Mouse (Mus musculus): ENCODE results near the gene Adcy4. TPM values are rescaled to one million over a fixed set of nuclear protein-coding genes. Genes with fewer than 3 reads are reported as not detected.

The Adcy4 gene
- total RNA-seq, 2 experiments from 2014 or later = 3.9 to 4.2 TPM

- DNase-seq (ENCODE audit: low spot score in 2 of 2) = peak in 1 of 2 experiments; percentile 47
Observed at GRCm38 (mm10) chr14:55758363-55758784, 25.5 kb downstream of the Adcy4 start, which contains the start of gene Cideb. Gene Cideb, minus strand, starts transcription at chr14:55758458.

GRCm38 (mm10) chr14:55757566-55757965 is 26.3 kb downstream of the Adcy4 start:
- DNase-seq (ENCODE audit: low spot score in 2 of 2) = no peak

GRCm38 (mm10) chr14:55747051-55747847 is 36.6 kb downstream of the Adcy4 start:
- no peak for DNase-seq (ENCODE audit: low spot score in 2 of 2)

GRCm38 (mm10) chr14:55745861-55746237 is 38.0 kb downstream of the Adcy4 start:
- no peak for DNase-seq (ENCODE audit: low spot score in 2 of 2)

- DNase-seq (ENCODE audit: low spot score in 2 of 2) = peak; percentile 82 to 84
Observed at GRCm38 (mm10) chr14:55745180-55745860, 38.6 kb downstream of the Adcy4 start, which contains the start of the genes Dhrs1 and Nop9. Gene Dhrs1, minus strand, starts transcription at chr14:55745690. Gene Nop9, plus strand, starts transcription at chr14:55745693.

GRCm38 (mm10) chr14:55743711-55744110 is 40.2 kb downstream of the Adcy4 start:
- DNase-seq (ENCODE audit: low spot score in 2 of 2) = peak; percentile 85 to 88

GRCm38 (mm10) chr14:55737086-55737687 is 46.7 kb downstream of the Adcy4 start:
- DNase-seq (ENCODE audit: low spot score in 2 of 2) = no peak

GRCm38 (mm10) chr14:55735758-55736157 is 48.1 kb downstream of the Adcy4 start:
- DNase-seq (ENCODE audit: low spot score in 2 of 2) = no peak

GRCm38 (mm10) chr14:55735334-55735733 is 48.6 kb downstream of the Adcy4 start:
- no peak for DNase-seq (ENCODE audit: low spot score in 2 of 2)

- DNase-seq (ENCODE audit: low spot score in 2 of 2) = no peak
Observed at GRCm38 (mm10) chr14:55734869-55735268, 49.0 kb downstream of the Adcy4 start.

GRCm38 (mm10) chr14:55733889-55734288 is 50.0 kb downstream of the Adcy4 start:
- DNase-seq (ENCODE audit: low spot score in 2 of 2) = no peak

GRCm38 (mm10) chr14:55730531-55731032 is 53.3 kb downstream of the Adcy4 start:
- DNase-seq (ENCODE audit: low spot score in 2 of 2) = peak; percentile 38 to 72

- DNase-seq (ENCODE audit: low spot score in 2 of 2) = peak in 1 of 2 experiments; percentile 28
Observed at GRCm38 (mm10) chr14:55730116-55730515, 53.8 kb downstream of the Adcy4 start.

- DNase-seq (ENCODE audit: low spot score in 2 of 2) = no peak
Observed at GRCm38 (mm10) chr14:55727889-55728685, 55.8 kb downstream of the Adcy4 start.

GRCm38 (mm10) chr14:55726261-55726660 is 57.6 kb downstream of the Adcy4 start:
- no peak for DNase-seq (ENCODE audit: low spot score in 2 of 2)

- no peak for DNase-seq (ENCODE audit: low spot score in 2 of 2)
Observed at GRCm38 (mm10) chr14:55724411-55724871, 59.5 kb downstream of the Adcy4 start.

GRCm38 (mm10) chr14:55723433-55723832 is 60.5 kb downstream of the Adcy4 start:
- no peak for DNase-seq (ENCODE audit: low spot score in 2 of 2)

GRCm38 (mm10) chr14:55722438-55722945 is 61.4 kb downstream of the Adcy4 start:
- no peak for DNase-seq (ENCODE audit: low spot score in 2 of 2)

GRCm38 (mm10) chr14:55721700-55722437 is 62.0 kb downstream of the Adcy4 start, which contains the start of gene Rabggta:
Gene Rabggta, minus strand, starts transcription at chr14:55722263.
- peak; percentile 88 to 92 for DNase-seq (ENCODE audit: low spot score in 2 of 2)

GRCm38 (mm10) chr14:55721076-55721475 is 62.8 kb downstream of the Adcy4 start:
- DNase-seq (ENCODE audit: low spot score in 2 of 2) = no peak
